Mouse (Mus musculus) gonadal fat pad, adult 2 months (tissue): Measurements from ENCODE around the gene Tsen2. TPM values are rescaled to one million over a fixed set of nuclear protein-coding genes. Genes with fewer than 3 reads are reported as not detected.

ENCODE experiments used
- DNase-seq: peaks from one replicate; pipeline ENCODE4 v3.0.0-alpha.2; 2012; ENCODE audit warnings: low read depth
- polyA plus RNA-seq: library from polyadenylated mRNA; depleted of rRNA; stranded (reverse); fragments of >200 nt; gene quantifications from 2 replicates; pipeline ENCODE4 v1.2.3, GENCODE M21; 2012; rRNA removed

Tsen2 gene
- polyA plus RNA-seq, 1 experiment: 3.7 TPM

GRCm38 (mm10) chr6:115601715-115602523, 57.5 kb downstream of the Tsen2 start, which contains the start of gene Mkrn2:
TSS of gene Mkrn2 (plus strand) at chr6:115601902.
- no peak for DNase-seq

GRCm38 (mm10) chr6:115606461-115606860, 62.0 kb downstream of the Tsen2 start:
- DNase-seq: no peak

GRCm38 (mm10) chr6:115607429-115607828, 63.0 kb downstream of the Tsen2 start:
- no peak for DNase-seq

- DNase-seq: no peak
These were observed 64.7 kb downstream of the Tsen2 start for GRCm38 (mm10) chr6:115609121-115609520.

DNA sequence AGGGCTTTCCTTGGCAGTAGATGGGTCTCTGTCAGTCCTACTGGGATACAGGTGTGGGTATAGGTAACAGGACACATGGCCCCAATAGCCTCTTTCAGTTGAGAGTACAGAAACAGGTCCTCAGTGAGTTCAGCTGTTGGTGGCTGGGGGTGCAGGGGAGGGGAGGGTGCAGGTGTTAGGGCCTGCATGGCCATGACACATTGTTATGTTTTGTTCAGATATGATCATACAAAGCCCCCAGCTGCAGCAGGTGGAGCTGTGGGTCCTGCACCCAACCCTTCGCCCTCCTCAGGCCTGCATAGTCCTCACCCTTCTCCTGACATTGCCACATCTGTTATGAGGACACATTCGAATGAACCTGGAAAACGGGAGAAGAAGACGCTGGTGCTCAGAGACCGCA, 65.8 kb downstream of the Tsen2 start:
- no peak for DNase-seq

DNA sequence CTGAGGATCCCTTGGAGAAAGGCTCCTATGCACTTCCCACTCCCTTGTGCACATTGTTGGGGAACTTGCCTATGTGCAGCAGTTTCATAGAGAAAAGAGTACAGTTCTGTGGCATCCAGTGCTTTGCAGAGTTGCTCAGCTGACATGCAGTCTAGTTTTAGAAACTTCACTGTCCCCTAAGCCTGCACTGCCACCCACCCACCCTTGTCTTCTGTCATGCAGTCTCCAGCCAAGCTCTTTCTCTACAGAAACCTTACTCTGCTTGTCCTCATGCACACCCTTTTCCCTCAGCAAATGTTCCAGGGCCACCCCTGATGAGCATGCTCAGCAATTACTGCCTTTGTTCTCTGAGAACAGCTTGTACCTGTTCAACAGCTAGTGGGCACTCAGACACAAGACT, 69.3 kb downstream of the Tsen2 start:
- no peak for DNase-seq

GRCm38 (mm10) chr6:115615983-115616382, 71.5 kb downstream of the Tsen2 start:
- DNase-seq: no peak

GRCm38 (mm10) chr6:115619818-115620217, 75.4 kb downstream of the Tsen2 start:
- DNase-seq: no peak

DNA sequence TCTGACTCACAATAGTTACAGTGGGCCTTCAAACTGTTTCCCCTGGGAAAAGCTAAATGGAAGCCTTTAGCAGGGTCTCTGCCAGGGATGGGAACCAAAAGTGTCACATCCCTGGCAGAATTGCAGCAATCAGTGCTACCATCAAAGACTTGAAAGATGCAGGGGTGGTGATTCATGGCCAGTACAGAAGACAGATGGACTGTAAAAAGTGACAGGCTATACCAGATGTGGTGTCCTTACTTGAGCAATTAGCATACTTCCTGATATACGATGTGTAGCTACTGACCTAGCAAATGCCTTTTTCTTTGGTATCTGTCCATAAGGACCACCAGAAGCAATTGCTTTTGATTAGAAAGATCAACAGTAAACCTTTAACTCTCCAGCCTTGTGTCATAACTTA, 76.5 kb downstream of the Tsen2 start:
- no peak for DNase-seq

DNA sequence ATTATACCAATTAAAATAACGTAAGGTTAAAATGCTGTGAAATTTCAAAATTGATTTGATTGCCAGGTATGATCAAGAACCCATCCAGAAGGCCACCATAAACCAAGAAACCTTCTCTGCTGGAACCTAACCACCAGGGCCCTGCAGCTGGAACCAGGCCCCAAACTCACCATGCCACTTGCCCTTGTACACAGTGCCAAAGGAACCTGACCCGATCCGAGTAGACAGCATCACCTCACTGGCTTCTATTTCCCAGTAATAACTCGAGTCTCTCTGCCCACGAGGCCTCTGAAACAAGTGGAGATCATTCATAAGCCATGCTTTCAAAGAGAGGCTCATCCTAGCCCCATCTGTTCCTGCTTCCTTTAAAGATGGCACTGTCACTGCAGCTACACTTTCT, 81.7 kb downstream of the Tsen2 start:
- no peak for DNase-seq

Other genes with a start within 250 kb of the Tsen2 start
- gene Pparg, start 183.7 kb upstream of the Tsen2 start, polyA plus RNA-seq: 86.7 and 120 TPM in 2 replicates
- gene Mkrn2os, start 47.9 kb downstream of the Tsen2 start, polyA plus RNA-seq: 2.4 and 3.0 TPM in 2 replicates
- gene Mkrn2, start 57.2 kb downstream of the Tsen2 start, polyA plus RNA-seq: 86.8 and 111 TPM in 2 replicates
- gene Raf1, start 132.0 kb downstream of the Tsen2 start, polyA plus RNA-seq: 112 and 130 TPM in 2 replicates
- 3.2 and 5.8 TPM in 2 replicates for gene Tmem40, start 217.7 kb downstream of the Tsen2 start, polyA plus RNA-seq
- gene Cand2, start 229.9 kb downstream of the Tsen2 start, polyA plus RNA-seq: 6.7 and 10.1 TPM in 2 replicates